Mouse (Mus musculus) heart, postnatal 0 days (tissue): ENCODE results near the gene Scrn2. TPM values are rescaled to one million over a fixed set of nuclear protein-coding genes. Genes with fewer than 3 reads are reported as not detected.

Experiments
- ATAC-seq: fragments of 200-750 bp; cut with Nextera tagmentation; 2 replicates; pipeline ENCODE4 v1.8.0; 2017; ENCODE audit warnings: low read depth, moderate number of reproducible peaks, moderate library complexity; ENCODE audit not compliant: insufficient read depth
- DNase-seq: peaks from one replicate; pipeline ENCODE4 v3.0.0-alpha.2; 2016; ENCODE audit warnings: low spot score
- H3K27ac ChIP-seq: fragments of 300-500 bp; sonication (generic); 2 replicates; pipeline ENCODE4 v1.5.1; 2014; ENCODE audit warnings: low read depth, mild to moderate bottlenecking
- H3K27me3 ChIP-seq: fragments of 300-500 bp; sonication (generic); 2 replicates; pipeline ENCODE4 v1.6.1; 2014; ENCODE audit warnings: low read length, mixed read lengths; ENCODE audit not compliant: control insufficient read depth, insufficient read depth
- H3K36me3 ChIP-seq: fragments of 300-500 bp; sonication (generic); replicated peaks from 2 replicates; pipeline ENCODE4 v1.6.1; 2014; ENCODE audit warnings: low read length, mixed read lengths; ENCODE audit not compliant: control insufficient read depth, insufficient read depth
- H3K4me1 ChIP-seq: fragments of 300-500 bp; sonication (generic); 2 replicates; pipeline ENCODE4 v1.6.1; 2014; ENCODE audit warnings: antibody characterized with exemption; ENCODE audit not compliant: control insufficient read depth, insufficient read depth
- H3K4me2 ChIP-seq: fragments of 300-500 bp; sonication (generic); 2 replicates; pipeline ENCODE4 v1.6.1; 2014; ENCODE audit warnings: low read depth, mild to moderate bottlenecking, low read length, moderate library complexity
- H3K4me3 ChIP-seq: fragments of 300-500 bp; sonication (generic); 2 replicates; pipeline ENCODE4 v1.5.1; 2014; ENCODE audit warnings: low read depth, low read length
- H3K9ac ChIP-seq: fragments of 300-500 bp; sonication (generic); replicated peaks from 2 replicates; pipeline ENCODE4 v1.6.1; 2014; ENCODE audit warnings: low read depth, low read length, mixed read lengths
- H3K9me3 ChIP-seq: fragments of 300-500 bp; sonication (generic); replicated peaks from 2 replicates; pipeline ENCODE4 v1.6.1; 2016; ENCODE audit warnings: low read length; ENCODE audit not compliant: control insufficient read depth
- CTCF ChIP-seq: IDR thresholded peaks from 2 replicates; pipeline ENCODE4 v1.5.1; 2016; ENCODE audit warnings: antibody characterized with exemption, control low read depth, low read depth
- EP300 ChIP-seq: IDR thresholded peaks from 2 replicates; pipeline ENCODE4 v1.6.1; 2016; ENCODE audit warnings: antibody characterized with exemption, low read depth
- WGBS: fragments of 180-500 bp; shearing (Covaris S2); extraction: QIAGEN DNeasy Blood & Tissue Kit; methylation state at CpG from one replicate; pipeline ENCODE4 v1.1.7; 2014; 5-methylcytosine and 5-hydroxymethylcytosine counted together
- polyA plus RNA-seq: library from polyadenylated mRNA; unstranded; fragments of >200 nt; fragmentation: Nextera tagmentation; extraction: Ambion mirVana; gene quantifications from 2 replicates; pipeline ENCODE4 v1.2.1, GENCODE M21; 2015
- total RNA-seq: library from RNA; depleted of rRNA; stranded (reverse); fragments of >200 nt; gene quantifications from 2 replicates; pipeline ENCODE4 v1.2.3, GENCODE M21; 2014; ENCODE audit warnings: low replicate concordance

Gene Scrn2
- total and polyA plus RNA-seq, 2 experiments from 2014 or later, result 16.6 to 31.7 TPM

- ATAC-seq, result no peak
- H3K4me2 ChIP-seq, result no peak overlapping the region
- WGBS, result 63% methylated on average over 15 of the region's 15 CpGs
Observed at GRCm38 (mm10) chr11:96995836-96996772, 33.6 kb upstream of the Scrn2 start.

DNA sequence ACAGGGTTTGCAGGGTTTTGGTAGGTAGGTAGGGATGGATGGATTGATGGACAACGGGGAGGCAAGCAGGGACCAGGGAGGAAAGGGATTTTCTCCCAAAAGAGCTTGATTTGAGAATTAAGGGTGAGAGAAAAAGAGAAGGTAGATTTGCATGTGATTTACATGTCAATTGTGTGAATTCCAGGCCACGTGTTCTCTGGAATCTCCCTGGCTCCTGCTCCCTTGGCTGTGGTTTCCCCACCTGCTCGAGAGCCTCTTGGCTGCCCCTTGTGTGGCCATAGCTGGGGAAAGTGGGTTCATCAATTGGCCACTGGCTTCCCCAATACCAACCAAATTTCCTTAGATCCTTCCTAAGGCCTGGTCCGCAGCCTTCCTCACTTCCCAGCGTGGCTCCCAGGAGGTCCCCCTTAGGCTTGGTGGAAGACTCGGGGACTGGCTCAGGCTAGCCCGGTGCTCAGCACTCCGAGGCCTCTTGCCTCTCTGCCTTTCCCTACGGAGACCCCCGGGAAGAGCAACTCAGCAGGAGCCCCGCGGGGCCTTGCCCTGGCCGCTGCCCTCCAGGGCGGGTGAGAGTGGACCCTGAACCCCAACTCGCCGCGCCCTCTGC lies 32.9 kb upstream of the Scrn2 start:
- H3K9me3 ChIP-seq, result no peaks in the 10 kb centered on the region
- H3K36me3 ChIP-seq, result no peaks in the 10 kb centered on the region
- H3K4me3 ChIP-seq, result peak overlapping the region; percentile 28
- H3K9ac ChIP-seq, result peak overlapping the region; percentile 10; the same call in 1 of the 2 replicates
- no peaks in the 10 kb centered on the region for H3K4me1 ChIP-seq
- H3K4me2 ChIP-seq, result peak overlapping the region; percentile 55
- 16% methylated on average over 17 of the region's 17 CpGs for WGBS
- TF ChIP-seq CTCF (no peak), EP300 (no peak)
- no peak overlapping the region for H3K27ac ChIP-seq
- H3K27me3 ChIP-seq, result peaks cover 80% of the 10 kb centered on the region
- DNase-seq (no peak), ATAC-seq (no peak)

More at GRCm38 (mm10) chr11:96995836-96996772, 33.6 kb upstream of the Scrn2 start:
- H3K9me3 ChIP-seq, result no peaks in the 10 kb centered on the region
- H3K9ac ChIP-seq, result no peak overlapping the region
- H3K4me1 ChIP-seq, result no peaks in the 10 kb centered on the region
- TF ChIP-seq EP300, result no peak
- TF ChIP-seq CTCF, result no peak
- H3K4me3 ChIP-seq, result no peak overlapping the region
- no peak overlapping the region for H3K27ac ChIP-seq
- H3K27me3 ChIP-seq, result peaks cover 74% of the 10 kb centered on the region
- no peaks in the 10 kb centered on the region for H3K36me3 ChIP-seq
- no peak for DNase-seq

DNA sequence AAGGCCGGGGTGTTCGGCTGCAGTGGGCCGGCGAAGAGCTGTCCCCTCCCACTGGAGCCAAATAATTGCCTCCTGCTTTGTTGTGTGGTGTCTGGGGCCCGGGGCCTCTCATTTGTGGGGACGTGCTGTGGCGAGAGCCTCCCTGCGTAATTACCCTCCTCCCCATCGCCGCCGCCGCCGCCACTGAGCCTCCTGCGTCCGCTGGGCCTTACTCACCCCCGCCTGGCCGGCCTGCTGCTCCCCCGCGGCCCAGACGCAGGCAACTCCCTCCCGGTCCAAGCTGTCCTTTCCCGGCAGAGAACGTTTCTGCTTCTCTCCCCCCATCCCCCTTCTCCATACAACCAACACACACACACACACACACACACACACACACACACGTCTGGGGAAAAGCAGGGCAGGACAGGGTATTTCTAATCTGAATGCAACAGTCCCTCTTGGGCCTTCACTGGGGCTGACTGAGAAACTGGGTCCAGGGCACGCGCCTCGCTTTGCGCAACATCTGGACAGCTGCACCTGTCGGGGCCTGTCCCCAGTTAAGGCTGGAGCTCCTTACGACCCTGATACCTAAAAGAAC lies 32.3 kb upstream of the Scrn2 start:
- Histone ChIP-seq H3K9ac (peak overlapping the region; percentile 10; the same call in 1 of the 2 replicates), H3K27ac (no peak overlapping the region), H3K9me3 (no peaks in the 10 kb centered on the region), H3K4me1 (no peaks in the 10 kb centered on the region), H3K36me3 (no peaks in the 10 kb centered on the region), H3K4me3 (peak overlapping the region; percentile 28), H3K4me2 (peak overlapping the region; percentile 55), H3K27me3 (peaks cover 79% of the 10 kb centered on the region)
- DNase-seq (no peak), ATAC-seq (no peak)
- WGBS, result 11% methylated on average over 28 of the region's 30 CpGs
- TF ChIP-seq CTCF (no peak), EP300 (no peak)

GRCm38 (mm10) chr11:97003170-97003569 lies 26.6 kb upstream of the Scrn2 start:
- 44% methylated on average over 5 of the region's 5 CpGs for WGBS
- H3K27me3 ChIP-seq, result peaks cover 70% of the 10 kb centered on the region
- H3K27ac ChIP-seq, result no peak overlapping the region
- no peaks in the 10 kb centered on the region for H3K36me3 ChIP-seq
- no peak overlapping the region for H3K4me3 ChIP-seq
- no peak for ATAC-seq
- DNase-seq, result no peak
- H3K4me2 ChIP-seq, result no peak overlapping the region
- no peaks in the 10 kb centered on the region for H3K9me3 ChIP-seq
- no peaks in the 10 kb centered on the region for H3K4me1 ChIP-seq
- H3K9ac ChIP-seq, result no peak overlapping the region
- TF ChIP-seq CTCF (no peak), EP300 (no peak)

GRCm38 (mm10) chr11:97007093-97007794 lies 22.5 kb upstream of the Scrn2 start:
- H3K4me3 ChIP-seq, result no peak overlapping the region
- no peaks in the 10 kb centered on the region for H3K4me1 ChIP-seq
- no peak overlapping the region for H3K4me2 ChIP-seq
- no peak for TF ChIP-seq EP300
- TF ChIP-seq CTCF, result no peak
- H3K36me3 ChIP-seq, result no peaks in the 10 kb centered on the region
- peaks cover 69% of the 10 kb centered on the region for H3K27me3 ChIP-seq
- WGBS, result 48% methylated on average over 9 of the region's 9 CpGs
- ATAC-seq, result no peak
- no peak overlapping the region for H3K9ac ChIP-seq
- no peaks in the 10 kb centered on the region for H3K9me3 ChIP-seq
- no peak overlapping the region for H3K27ac ChIP-seq
- no peak for DNase-seq
